Mouse (Mus musculus): ENCODE results near the gene Ddc. TPM values are rescaled to one million over a fixed set of nuclear protein-coding genes. Genes with fewer than 3 reads are reported as not detected.

The Ddc gene
- polyA plus RNA-seq, 1 experiment from 2014 or later: 4.9 TPM

- Histone ChIP-seq H3K27me3 (replicated peaks) (no peaks in the 10 kb centered on the region), H3K27ac (peak within 1 kb of the TSS; percentile 84), H3K4me3 (peak within 1 kb of the TSS; percentile 67), H3K9me3 (no peaks in the 10 kb centered on the region), H3K4me1 (0 out of 2 replicates have a peak, but pooled peaks cover 8% of the 10 kb centered on the region), H3K4me2 (replicated peaks) (peak within 1 kb of the TSS; percentile 59), H3K36me3 (peaks cover 10% of the 10 kb centered on the region; the same call in 1 of the 2 replicates), H3K9ac (peak within 1 kb of the TSS; percentile 64)
- under 1% methylated on average over 53 of the region's 53 CpGs for WGBS
- peak; percentile 93 for ATAC-seq (ENCODE audit: low FRiP score, low read depth)
These were observed 89.0 kb downstream of the Ddc start, which contains the start of gene Fignl1 for GRCm38 (mm10) chr11:11808820-11809403. TSS of gene Fignl1 (minus strand) at chr11:11808962.

GRCm38 (mm10) chr11:11808035-11808819 is 89.7 kb downstream of the Ddc start:
- 13% methylated on average over 25 of the region's 25 CpGs for WGBS
- H3K4me1 ChIP-seq: 0 out of 2 replicates have a peak, but pooled peaks cover 8% of the 10 kb centered on the region

DNA sequence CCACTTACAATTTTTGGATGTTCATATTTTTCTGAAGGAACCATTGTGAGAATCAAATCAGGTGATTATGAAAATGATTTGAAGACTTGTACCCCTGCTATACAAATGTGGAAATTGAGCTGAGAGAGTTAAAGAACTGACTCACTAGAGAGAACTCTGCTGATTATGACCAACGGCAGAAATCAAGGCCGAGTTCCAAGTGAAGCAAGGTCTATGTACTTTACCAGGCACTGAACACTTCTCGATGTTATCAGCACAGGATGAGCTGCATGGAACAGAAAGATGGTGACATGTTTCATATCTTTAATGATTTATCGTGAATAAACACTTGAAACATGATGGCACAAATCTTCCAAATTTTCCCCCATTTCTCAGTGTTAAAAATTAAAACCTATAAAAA is 92.0 kb downstream of the Ddc start:
- 0 out of 2 replicates have a peak, but pooled peaks cover 8% of the 10 kb centered on the region for H3K4me1 ChIP-seq
- H3K9me3 ChIP-seq: no peaks in the 10 kb centered on the region
- H3K36me3 ChIP-seq: peaks cover 30% of the 10 kb centered on the region
- H3K4me3 ChIP-seq: no peak overlapping the region
- WGBS: 93% methylated on average over 4 of the region's 4 CpGs
- no peak for ATAC-seq (ENCODE audit: low FRiP score, low read depth)
- no peak overlapping the region for H3K27ac ChIP-seq
- no peaks in the 10 kb centered on the region for H3K27me3 ChIP-seq (replicated peaks)
- no peak overlapping the region for H3K4me2 ChIP-seq (replicated peaks)
- H3K9ac ChIP-seq: no peak overlapping the region

More at GRCm38 (mm10) chr11:11808035-11808819, 89.7 kb downstream of the Ddc start:
- Histone ChIP-seq H3K27ac (peak overlapping the region; percentile 84; the same call in 1 of the 2 replicates), H3K36me3 (peaks cover 10% of the 10 kb centered on the region; the same call in 1 of the 2 replicates), H3K4me3 (peak overlapping the region; percentile 67), H3K9me3 (no peaks in the 10 kb centered on the region), H3K9ac (peak overlapping the region; percentile 64), H3K4me2 (replicated peaks) (peak overlapping the region; percentile 59), H3K27me3 (replicated peaks) (no peaks in the 10 kb centered on the region)
- no peak for ATAC-seq (ENCODE audit: low FRiP score, low read depth)

- Histone ChIP-seq H3K27me3 (replicated peaks) (no peaks in the 10 kb centered on the region), H3K27ac (no peak overlapping the region), H3K9ac (no peak overlapping the region), H3K9me3 (no peaks in the 10 kb centered on the region), H3K4me3 (no peak overlapping the region), H3K4me1 (0 out of 2 replicates have a peak, but pooled peaks cover 4% of the 10 kb centered on the region), H3K36me3 (peaks cover 32% of the 10 kb centered on the region), H3K4me2 (replicated peaks) (no peak overlapping the region)
- no peak for ATAC-seq (ENCODE audit: low FRiP score, low read depth)
- 91% methylated on average over 5 of the region's 5 CpGs for WGBS
These were observed 93.5 kb downstream of the Ddc start for GRCm38 (mm10) chr11:11804421-11804820.

GRCm38 (mm10) chr11:11801067-11801466 is 96.9 kb downstream of the Ddc start:
- peaks cover 43% of the 10 kb centered on the region for H3K36me3 ChIP-seq
- no peak for ATAC-seq (ENCODE audit: low FRiP score, low read depth)
- H3K9me3 ChIP-seq: no peaks in the 10 kb centered on the region
- H3K9ac ChIP-seq: no peak overlapping the region
- H3K27ac ChIP-seq: no peak overlapping the region
- no peaks in the 10 kb centered on the region for H3K27me3 ChIP-seq (replicated peaks)
- 94% methylated on average over 9 of the region's 9 CpGs for WGBS
- H3K4me3 ChIP-seq: no peak overlapping the region
- no peaks in the 10 kb centered on the region for H3K4me1 ChIP-seq
- no peak overlapping the region for H3K4me2 ChIP-seq (replicated peaks)

DNA sequence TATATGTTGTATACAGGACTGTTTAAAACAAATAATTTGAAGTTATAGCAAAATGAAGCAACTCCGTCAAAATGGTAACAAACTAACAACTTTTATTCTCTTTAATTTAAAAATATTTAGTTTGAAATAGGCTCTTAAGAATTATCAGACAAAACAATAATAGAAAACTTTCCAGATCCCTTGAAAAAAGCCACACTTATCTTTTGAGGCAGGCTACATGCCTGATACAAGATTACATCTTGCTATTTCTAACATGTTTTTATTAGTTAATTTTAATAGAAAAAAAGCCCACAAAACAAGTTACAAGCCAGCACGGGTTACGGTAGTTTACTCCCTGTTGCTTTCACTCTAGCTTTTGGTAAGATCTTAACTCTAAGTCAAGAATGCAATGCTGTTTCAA is 97.6 kb downstream of the Ddc start:
- Histone ChIP-seq H3K27ac (no peak overlapping the region), H3K4me1 (no peaks in the 10 kb centered on the region), H3K4me3 (no peak overlapping the region), H3K36me3 (peaks cover 41% of the 10 kb centered on the region), H3K9me3 (no peaks in the 10 kb centered on the region), H3K4me2 (replicated peaks) (no peak overlapping the region), H3K9ac (no peak overlapping the region), H3K27me3 (replicated peaks) (no peaks in the 10 kb centered on the region)
- ATAC-seq (ENCODE audit: low FRiP score, low read depth): no peak
- 97% methylated on average over 3 of the region's 3 CpGs for WGBS

DNA sequence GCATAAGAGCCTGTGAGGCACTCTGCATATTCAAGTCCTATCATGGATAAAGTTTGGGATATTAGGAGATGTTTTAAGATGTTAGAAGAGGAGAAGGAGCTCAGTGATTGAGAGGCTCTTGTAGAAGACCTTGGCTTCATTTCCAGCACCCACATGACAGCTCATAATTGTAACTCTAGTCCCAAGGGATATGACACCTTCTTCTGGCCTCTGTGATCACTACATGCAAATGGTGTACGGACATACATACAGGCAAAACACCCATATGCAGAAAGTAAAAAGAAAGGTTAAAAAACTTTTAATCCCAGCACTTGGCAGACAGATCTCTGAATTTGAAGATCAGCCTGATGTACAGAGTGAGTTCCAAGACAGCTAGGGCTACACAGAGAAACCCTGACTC is 99.3 kb downstream of the Ddc start:
- ATAC-seq (ENCODE audit: low FRiP score, low read depth): no peak
- H3K4me1 ChIP-seq: no peaks in the 10 kb centered on the region
- no peak overlapping the region for H3K9ac ChIP-seq
- peaks cover 33% of the 10 kb centered on the region for H3K36me3 ChIP-seq
- no peak overlapping the region for H3K27ac ChIP-seq
- no peaks in the 10 kb centered on the region for H3K27me3 ChIP-seq (replicated peaks)
- WGBS: 94% methylated on average over 1 of the region's 1 CpGs
- H3K4me3 ChIP-seq: no peak overlapping the region
- H3K4me2 ChIP-seq (replicated peaks): no peak overlapping the region
- H3K9me3 ChIP-seq: no peaks in the 10 kb centered on the region

- Histone ChIP-seq H3K4me1 (no peaks in the 10 kb centered on the region), H3K4me3 (no peak overlapping the region), H3K27me3 (replicated peaks) (no peaks in the 10 kb centered on the region), H3K9ac (no peak overlapping the region), H3K27ac (no peak overlapping the region), H3K9me3 (no peaks in the 10 kb centered on the region), H3K4me2 (replicated peaks) (no peak overlapping the region), H3K36me3 (0 out of 2 replicates have a peak, but pooled peaks cover 11% of the 10 kb centered on the region)
- no peak for ATAC-seq (ENCODE audit: low FRiP score, low read depth)
- 69% methylated on average over 1 of the region's 1 CpGs for WGBS
These were observed 103.3 kb downstream of the Ddc start for GRCm38 (mm10) chr11:11794626-11795025.

GRCm38 (mm10) chr11:11788521-11788974 is 109.4 kb downstream of the Ddc start:
- Histone ChIP-seq H3K4me2 (replicated peaks) (peak overlapping the region; percentile 45), H3K9me3 (no peaks in the 10 kb centered on the region), H3K27me3 (replicated peaks) (no peaks in the 10 kb centered on the region), H3K27ac (no peak overlapping the region), H3K4me3 (no peak overlapping the region), H3K36me3 (no peaks in the 10 kb centered on the region), H3K4me1 (no peaks in the 10 kb centered on the region), H3K9ac (no peak overlapping the region)
- under 1% methylated on average over 8 of the region's 8 CpGs for WGBS
- peak; percentile 97 for ATAC-seq (ENCODE audit: low FRiP score, low read depth)

GRCm38 (mm10) chr11:11785457-11785856 is 112.5 kb downstream of the Ddc start:
- Histone ChIP-seq H3K27me3 (replicated peaks) (no peaks in the 10 kb centered on the region), H3K9ac (no peak overlapping the region), H3K9me3 (no peaks in the 10 kb centered on the region), H3K4me2 (replicated peaks) (no peak overlapping the region), H3K36me3 (no peaks in the 10 kb centered on the region), H3K4me1 (no peaks in the 10 kb centered on the region), H3K27ac (no peak overlapping the region), H3K4me3 (no peak overlapping the region)
- no peak for ATAC-seq (ENCODE audit: low FRiP score, low read depth)
- WGBS: 63% methylated on average over 6 of the region's 6 CpGs

- WGBS: 89% methylated on average over 8 of the region's 8 CpGs
- no peak for ATAC-seq (ENCODE audit: low FRiP score, low read depth)
- H3K4me2 ChIP-seq (replicated peaks): no peak overlapping the region
These were observed 116.2 kb downstream of the Ddc start for GRCm38 (mm10) chr11:11781728-11782127.

DNA sequence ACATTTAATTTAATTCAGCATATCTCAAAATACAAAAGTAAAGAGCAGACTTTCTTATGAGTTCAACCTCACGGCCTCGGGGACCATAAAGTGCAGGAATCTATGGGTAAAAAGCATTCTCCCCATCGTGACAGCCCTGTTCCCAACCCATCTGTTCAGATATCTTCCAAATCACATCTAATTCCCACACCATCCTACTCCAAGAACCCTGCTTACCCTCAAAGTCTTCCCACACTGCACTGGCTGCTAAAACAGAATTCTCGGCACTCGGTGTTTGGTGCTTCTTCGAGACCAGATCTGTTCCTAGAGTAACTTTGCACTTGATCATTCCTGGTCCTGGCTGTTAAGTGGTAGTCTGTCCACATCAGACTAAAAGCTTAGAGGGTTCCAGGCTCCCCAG is 119.6 kb downstream of the Ddc start:
- Histone ChIP-seq H3K9me3 (no peaks in the 10 kb centered on the region), H3K4me3 (no peak overlapping the region), H3K9ac (no peak overlapping the region), H3K27me3 (replicated peaks) (no peaks in the 10 kb centered on the region), H3K36me3 (no peaks in the 10 kb centered on the region), H3K27ac (no peak overlapping the region), H3K4me1 (no peaks in the 10 kb centered on the region), H3K4me2 (replicated peaks) (no peak overlapping the region)
- 90% methylated on average over 6 of the region's 6 CpGs for WGBS
- ATAC-seq (ENCODE audit: low FRiP score, low read depth): no peak

More at GRCm38 (mm10) chr11:11781728-11782127, 116.2 kb downstream of the Ddc start:
- Histone ChIP-seq H3K27me3 (replicated peaks) (no peaks in the 10 kb centered on the region), H3K4me1 (no peaks in the 10 kb centered on the region), H3K9ac (no peak overlapping the region), H3K27ac (no peak overlapping the region), H3K36me3 (no peaks in the 10 kb centered on the region), H3K9me3 (no peaks in the 10 kb centered on the region), H3K4me3 (no peak overlapping the region)
